Mouse (Mus musculus): ENCODE measurements around the gene Gm49510. TPM values are rescaled to one million over a fixed set of nuclear protein-coding genes. Genes with fewer than 3 reads are reported as not detected.

The Gm49510 gene
- polyA plus RNA-seq, 2 experiments = 0.03 to 0.10 TPM

GRCm38 (mm10) chr15:78901422-78901789, 1.9 kb downstream of the Gm49510 start:
- Histone ChIP-seq H3K9me3 (ENCODE audit: control insufficient read depth, low read length) (no peaks in the 10 kb centered on the region), H3K36me3 (replicated peaks; ENCODE audit: control insufficient read depth, insufficient read depth, low read depth) (peaks cover 10% of the 10 kb centered on the region), H3K9ac (replicated peaks) (no peak overlapping the region), H3K4me2 (ENCODE audit: low read depth) (peak overlapping the region; percentile 94), H3K4me1 (replicated peaks; ENCODE audit: control insufficient read depth in 2 of 2, insufficient read depth in 2 of 2, low read length in 1 of 2) (peaks cover 27 to 39% of the 10 kb centered on the region in 2 experiments), H3K4me3 (ENCODE audit: insufficient read depth in 1 of 2, low read depth in 2 of 2, low read length in 2 of 2) (peak overlapping the region in 1 of 2 experiments; percentile 80; a peak in 1 of 4 replicates), H3K27me3 (ENCODE audit: control insufficient read depth, insufficient read depth, low read length) (no peaks in the 10 kb centered on the region), H3K27ac (no peak overlapping the region)
- TF ChIP-seq CTCF (IDR thresholded peaks at IDR 0.05; ENCODE audit: low read depth) (no peak), EP300 (IDR thresholded peaks at IDR 0.05; ENCODE audit: low read depth) (no peak)
- 69% methylated on average over 8 of the region's 8 CpGs for WGBS (ENCODE audit: insufficient replicate concordance)
- no peak for ATAC-seq (ENCODE audit: insufficient read depth)
- DNase-seq (ENCODE audit: low read depth in 3 of 3, low spot score in 3 of 3) = no peak

GRCm38 (mm10) chr15:78903243-78903642, 3.8 kb downstream of the Gm49510 start:
- no peak overlapping the region for H3K9ac ChIP-seq (replicated peaks)
- H3K27ac ChIP-seq = no peak overlapping the region
- H3K36me3 ChIP-seq (replicated peaks; ENCODE audit: control insufficient read depth, insufficient read depth, low read depth) = peaks cover 26% of the 10 kb centered on the region
- peak in 2 of 3 experiments; percentile 67 to 68 for DNase-seq (ENCODE audit: low read depth in 3 of 3, low spot score in 3 of 3)
- peaks cover 9 to 22% of the 10 kb centered on the region in 2 experiments for H3K4me1 ChIP-seq (replicated peaks; ENCODE audit: control insufficient read depth in 2 of 2, insufficient read depth in 2 of 2, low read length in 1 of 2)
- ATAC-seq (ENCODE audit: insufficient read depth) = no peak
- TF ChIP-seq CTCF (IDR thresholded peaks at IDR 0.05; ENCODE audit: low read depth) (peak; percentile 96), EP300 (IDR thresholded peaks at IDR 0.05; ENCODE audit: low read depth) (no peak)
- 15% methylated on average over 2 of the region's 2 CpGs for WGBS (ENCODE audit: insufficient replicate concordance)
- H3K4me2 ChIP-seq (ENCODE audit: low read depth) = no peak overlapping the region
- no peaks in the 10 kb centered on the region for H3K9me3 ChIP-seq (ENCODE audit: control insufficient read depth, low read length)
- no peaks in the 10 kb centered on the region for H3K27me3 ChIP-seq (ENCODE audit: control insufficient read depth, insufficient read depth, low read length)
- H3K4me3 ChIP-seq (ENCODE audit: insufficient read depth in 1 of 2, low read depth in 2 of 2, low read length in 2 of 2) = no peak overlapping the region

- TF ChIP-seq CTCF (IDR thresholded peaks at IDR 0.05; ENCODE audit: low read depth) = no peak
- TF ChIP-seq EP300 (IDR thresholded peaks at IDR 0.05; ENCODE audit: low read depth) = no peak
- Histone ChIP-seq H3K27ac (no peak overlapping the region), H3K4me3 (ENCODE audit: insufficient read depth in 1 of 2, low read depth in 2 of 2, low read length in 2 of 2) (no peak overlapping the region), H3K9me3 (ENCODE audit: control insufficient read depth, low read length) (no peaks in the 10 kb centered on the region), H3K4me1 (replicated peaks; ENCODE audit: control insufficient read depth in 2 of 2, insufficient read depth in 2 of 2, low read length in 1 of 2) (peaks cover 2 to 3% of the 10 kb centered on the region in 2 experiments; a peak in 3 of 4 replicates), H3K27me3 (ENCODE audit: control insufficient read depth, insufficient read depth, low read length) (no peaks in the 10 kb centered on the region), H3K4me2 (ENCODE audit: low read depth) (no peak overlapping the region), H3K9ac (replicated peaks) (no peak overlapping the region), H3K36me3 (replicated peaks; ENCODE audit: control insufficient read depth, insufficient read depth, low read depth) (peaks cover 32% of the 10 kb centered on the region)
- ATAC-seq (ENCODE audit: insufficient read depth) = no peak
- 78% methylated on average over 7 of the region's 7 CpGs for WGBS (ENCODE audit: insufficient replicate concordance)
- DNase-seq (ENCODE audit: low read depth in 3 of 3, low spot score in 3 of 3) = no peak
Observed at GRCm38 (mm10) chr15:78908399-78908798, 8.9 kb downstream of the Gm49510 start.

- DNase-seq (ENCODE audit: low read depth in 3 of 3, low spot score in 3 of 3) = no peak
- no peak for ATAC-seq (ENCODE audit: insufficient read depth)
- H3K4me1 ChIP-seq (replicated peaks; ENCODE audit: control insufficient read depth in 2 of 2, insufficient read depth in 2 of 2, low read length in 1 of 2) = peaks cover 2% of the 10 kb centered on the region in 2 experiments; a peak in 2 of 4 replicates
- TF ChIP-seq EP300 (IDR thresholded peaks at IDR 0.05; ENCODE audit: low read depth) = no peak
- no peak for TF ChIP-seq CTCF (IDR thresholded peaks at IDR 0.05; ENCODE audit: low read depth)
- H3K4me3 ChIP-seq (ENCODE audit: insufficient read depth in 1 of 2, low read depth in 2 of 2, low read length in 2 of 2) = no peak overlapping the region
- H3K4me2 ChIP-seq (ENCODE audit: low read depth) = no peak overlapping the region
- 50% methylated on average over 8 of the region's 8 CpGs for WGBS (ENCODE audit: insufficient replicate concordance)
- H3K9me3 ChIP-seq (ENCODE audit: control insufficient read depth, low read length) = no peaks in the 10 kb centered on the region
- no peak overlapping the region for H3K9ac ChIP-seq (replicated peaks)
- no peak overlapping the region for H3K27ac ChIP-seq
- H3K36me3 ChIP-seq (replicated peaks; ENCODE audit: control insufficient read depth, insufficient read depth, low read depth) = peaks cover 32% of the 10 kb centered on the region
- H3K27me3 ChIP-seq (ENCODE audit: control insufficient read depth, insufficient read depth, low read length) = no peaks in the 10 kb centered on the region
Observed at GRCm38 (mm10) chr15:78908982-78909381, 9.5 kb downstream of the Gm49510 start.

- Histone ChIP-seq H3K4me2 (ENCODE audit: low read depth) (no peak overlapping the region), H3K27ac (no peak overlapping the region), H3K27me3 (ENCODE audit: control insufficient read depth, insufficient read depth, low read length) (no peaks in the 10 kb centered on the region), H3K36me3 (replicated peaks; ENCODE audit: control insufficient read depth, insufficient read depth, low read depth) (peaks cover 16% of the 10 kb centered on the region), H3K4me1 (replicated peaks; ENCODE audit: control insufficient read depth in 2 of 2, insufficient read depth in 2 of 2, low read length in 1 of 2) (peaks cover 6 to 19% of the 10 kb centered on the region in 2 experiments; a peak in 3 of 4 replicates), H3K9me3 (ENCODE audit: control insufficient read depth, low read length) (no peaks in the 10 kb centered on the region), H3K9ac (replicated peaks) (no peak overlapping the region), H3K4me3 (ENCODE audit: insufficient read depth in 1 of 2, low read depth in 2 of 2, low read length in 2 of 2) (no peak overlapping the region)
- DNase-seq (ENCODE audit: low read depth in 3 of 3, low spot score in 3 of 3) (no peak), ATAC-seq (ENCODE audit: insufficient read depth) (no peak)
- WGBS (ENCODE audit: insufficient replicate concordance) = 26% methylated on average over 9 of the region's 9 CpGs
- TF ChIP-seq EP300 (IDR thresholded peaks at IDR 0.05; ENCODE audit: low read depth) = no peak
- TF ChIP-seq CTCF (IDR thresholded peaks at IDR 0.05; ENCODE audit: low read depth) = peak; percentile 71
Observed at GRCm38 (mm10) chr15:78912040-78912439, 12.6 kb downstream of the Gm49510 start.

Measured in liver, embryonic 14.5 days (tissue).